Mouse (Mus musculus) macrophage (primary cell): Measurements from ENCODE around the gene Vamp2. TPM values are rescaled to one million over a fixed set of nuclear protein-coding genes. Genes with fewer than 3 reads are reported as not detected.

Experiments used
- H3K27ac ChIP-seq: fragments of 350-480 bp; formaldehyde crosslinking; 2 replicates; pipeline ENCODE4 v1.9.0; 2021
- H3K36me3 ChIP-seq: fragments of 350-480 bp; formaldehyde crosslinking; 2 replicates; pipeline ENCODE4 v1.9.0; 2021; ENCODE audit errors: inconsistent target
- H3K4me3 ChIP-seq: fragments of 350-480 bp; formaldehyde crosslinking; 2 replicates; pipeline ENCODE4 v1.9.0; 2021; ENCODE audit errors: inconsistent target
- H3K79me2 ChIP-seq: fragments of 350-480 bp; formaldehyde crosslinking; 2 replicates; pipeline ENCODE4 v1.9.0; 2021; ENCODE audit errors: inconsistent target
- WGBS: methylation state at CpG from one replicate; pipeline ENCODE4 v1.1.7; 2026; ENCODE audit warnings: inconsistent platforms; ENCODE audit not compliant: missing documents; 5-methylcytosine and 5-hydroxymethylcytosine counted together
- polyA plus RNA-seq: library from polyadenylated mRNA; stranded (reverse); fragments of 250-400 nt; gene quantifications from 3 replicates; pipeline ENCODE4 v1.2.4, GENCODE M21; 2018; ENCODE audit warnings: inconsistent platforms

Gene Vamp2
- polyA plus RNA-seq, 1 experiment from 2014 or later: 47.7 TPM

DNA sequence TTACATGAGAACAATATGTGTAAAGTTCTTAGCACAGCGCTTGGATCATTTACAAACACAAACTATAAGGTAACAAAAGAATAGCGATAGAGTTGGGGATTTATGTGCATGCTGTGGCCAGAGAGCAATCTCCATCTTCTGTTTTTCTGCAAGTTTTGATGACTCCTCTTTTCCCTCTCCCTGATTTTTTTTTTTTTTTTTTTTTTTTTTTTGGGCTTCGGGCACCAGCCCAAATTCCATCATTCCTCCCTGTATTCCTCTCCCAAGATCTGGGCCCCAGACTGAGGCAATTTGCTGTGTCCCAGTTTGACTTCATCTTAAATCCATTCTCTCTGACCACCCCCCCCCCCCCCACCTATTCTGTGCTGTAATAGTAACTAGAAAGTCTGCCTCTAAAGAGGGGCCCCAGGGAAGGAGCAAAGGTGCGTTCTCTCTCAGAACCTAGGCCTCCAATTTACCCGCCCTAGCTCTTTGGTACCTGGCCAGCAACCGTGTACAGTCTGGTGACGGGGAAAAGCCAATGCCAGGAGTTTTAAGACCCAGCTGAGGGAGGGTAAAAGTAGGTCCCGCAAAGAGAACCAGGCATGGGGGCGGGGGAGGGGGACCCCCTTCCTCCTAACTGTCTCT, 8.2 kb downstream of the Vamp2 start:
- Histone ChIP-seq H3K27ac (0 out of 2 replicates have a peak overlapping the region, but pooled peaks have one; percentile 19), H3K79me2 (peaks cover 14% of the 10 kb centered on the region), H3K4me3 (peak overlapping the region; percentile 46), H3K36me3 (peaks cover 5% of the 10 kb centered on the region; the same call in 1 of the 2 replicates)
- 9% methylated on average over 9 of the region's 9 CpGs for WGBS

DNA sequence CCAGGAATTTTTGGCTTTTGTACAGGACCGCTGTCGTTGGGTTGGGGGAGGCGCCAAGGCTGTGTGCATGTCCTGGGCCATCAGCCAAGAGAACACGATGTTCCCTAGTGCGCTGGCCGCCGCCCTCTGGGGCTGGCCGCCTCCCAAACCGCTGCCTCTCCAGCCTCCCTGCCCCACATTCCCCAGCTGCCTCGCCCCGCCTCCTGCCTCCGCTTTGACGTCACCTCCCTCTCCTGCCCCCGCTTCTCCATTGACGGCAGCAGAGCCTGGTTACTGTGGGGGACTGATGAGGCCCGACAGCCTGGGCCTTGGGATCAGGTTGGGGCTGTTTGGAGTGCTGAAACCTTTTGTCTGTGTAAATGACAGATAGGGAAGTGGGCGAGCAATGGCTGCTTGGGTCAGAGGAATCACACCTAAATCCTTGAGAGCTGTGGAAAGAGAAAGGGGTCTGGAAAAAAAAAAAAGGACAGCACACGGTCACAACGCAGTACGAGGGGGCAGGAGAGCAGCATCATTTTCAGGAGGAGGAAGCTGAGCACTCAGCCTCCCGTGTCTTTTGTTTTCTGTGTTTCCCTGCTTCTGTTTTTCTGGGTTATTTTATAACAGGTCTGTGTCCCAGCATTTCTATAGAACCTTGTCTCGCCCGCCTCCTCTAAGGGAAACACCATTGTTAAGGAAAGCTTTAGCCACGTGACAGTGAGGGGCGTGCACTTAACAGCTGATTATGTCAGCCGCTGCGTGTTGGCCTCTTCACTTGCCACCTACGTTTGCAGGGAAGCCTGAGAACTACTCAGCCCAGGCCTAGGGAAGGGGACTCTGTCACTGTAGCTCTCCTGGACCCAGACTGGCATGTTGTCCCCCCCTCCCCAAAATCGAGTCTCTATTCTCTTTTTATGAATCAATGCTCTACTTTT, 9.0 kb downstream of the Vamp2 start:
- peak overlapping the region; percentile 61 for H3K27ac ChIP-seq
- no peak overlapping the region for H3K4me3 ChIP-seq
- H3K36me3 ChIP-seq: peaks cover 12% of the 10 kb centered on the region; the same call in 1 of the 2 replicates
- WGBS: 6% methylated on average over 29 of the region's 29 CpGs
- H3K79me2 ChIP-seq: peaks cover 14% of the 10 kb centered on the region

DNA sequence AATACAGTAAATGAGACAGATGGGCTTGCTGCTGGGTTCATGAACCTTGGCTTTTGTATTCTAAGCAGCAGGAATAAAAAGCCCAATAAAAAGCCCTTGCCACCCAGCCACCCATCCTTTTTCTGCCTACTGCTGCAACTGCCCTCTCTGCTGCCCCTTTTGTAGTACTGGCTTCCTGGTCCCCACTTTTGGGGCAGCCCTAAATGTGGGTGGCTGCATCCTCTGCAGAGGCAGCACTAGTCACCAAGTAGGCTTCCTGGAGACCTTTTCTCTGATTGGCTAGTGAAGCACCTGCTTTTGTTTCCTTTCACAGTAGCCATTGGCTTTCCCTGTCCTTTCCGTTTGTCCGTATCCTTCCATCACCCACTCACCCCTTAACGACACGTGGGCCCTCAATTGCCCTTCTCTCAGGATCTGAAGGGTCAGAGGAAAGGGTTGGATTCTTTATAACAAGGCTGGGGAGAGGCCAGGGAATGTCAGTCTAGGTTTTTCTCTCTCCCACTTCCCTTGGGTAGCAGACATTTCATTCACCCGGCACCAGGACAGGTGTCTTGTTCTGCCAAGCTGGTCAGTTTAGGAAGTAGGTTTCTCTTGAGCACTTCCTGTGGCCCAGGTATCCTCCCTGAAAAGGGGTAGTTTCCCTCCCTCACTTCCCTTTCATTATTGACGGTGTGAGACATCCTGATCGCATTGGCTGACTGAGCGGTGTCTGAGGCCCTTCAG, 9.9 kb downstream of the Vamp2 start:
- H3K36me3 ChIP-seq: peaks cover 21% of the 10 kb centered on the region
- peak overlapping the region; percentile 61 for H3K27ac ChIP-seq
- H3K79me2 ChIP-seq: peaks cover 14% of the 10 kb centered on the region
- WGBS: 18% methylated on average over 8 of the region's 8 CpGs
- no peak overlapping the region for H3K4me3 ChIP-seq

DNA sequence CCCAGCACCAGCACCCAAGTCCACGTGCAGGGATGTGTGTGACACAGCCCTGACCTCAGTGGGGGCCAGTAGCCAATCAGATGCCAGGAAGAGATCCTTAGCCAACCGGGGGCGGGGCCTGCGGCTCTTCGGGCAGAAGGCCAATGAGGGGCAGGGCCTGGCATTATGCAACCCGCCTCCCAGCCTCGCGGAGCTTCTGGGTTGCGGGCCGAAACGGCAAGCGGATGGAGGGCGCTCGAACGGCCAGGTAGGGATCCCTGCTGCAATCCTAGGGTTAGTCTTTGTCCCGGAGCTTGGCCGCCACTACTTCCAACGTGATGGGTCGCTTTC, 10.4 kb downstream of the Vamp2 start:
- Histone ChIP-seq H3K36me3 (peaks cover 27% of the 10 kb centered on the region), H3K79me2 (peaks cover 14% of the 10 kb centered on the region), H3K4me3 (peak overlapping the region; percentile 54), H3K27ac (peak overlapping the region; percentile 92)
- 0% methylated on average over 19 of the region's 19 CpGs for WGBS

DNA sequence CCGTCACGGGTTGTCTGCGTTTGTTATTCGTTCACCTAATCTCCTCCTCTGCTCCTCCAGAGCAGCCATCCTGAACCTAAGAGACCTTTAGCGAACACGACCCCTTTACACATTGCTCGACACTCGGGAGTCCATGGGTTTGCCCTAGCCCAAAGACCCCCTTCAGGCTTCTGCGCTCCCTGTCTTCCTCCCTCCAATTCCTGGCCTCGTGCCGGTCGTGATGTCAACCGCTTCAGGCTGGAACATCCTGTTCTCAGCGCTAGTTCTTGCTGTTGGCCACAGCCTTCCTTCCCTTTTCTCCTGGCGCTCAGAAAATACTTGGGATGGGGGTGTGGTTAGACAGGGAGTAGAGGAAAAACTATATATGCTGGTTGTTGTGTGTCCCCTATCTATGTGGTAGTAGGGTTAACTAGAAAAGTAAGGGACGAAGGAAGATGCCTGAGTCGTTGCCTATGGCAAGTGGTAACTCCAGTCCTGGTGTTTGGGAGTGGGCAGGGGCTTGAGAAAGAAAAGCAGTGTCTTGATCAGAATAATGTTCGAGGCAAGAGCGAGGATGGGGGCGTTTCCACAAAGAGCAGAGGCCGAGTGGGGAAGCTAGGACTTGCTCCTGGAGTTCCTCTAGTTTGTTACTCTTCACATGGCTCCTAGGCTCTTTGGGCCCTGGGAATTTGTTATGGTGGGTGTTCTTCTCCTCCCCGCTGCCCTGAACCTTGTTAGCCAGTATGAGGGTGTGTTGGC, 11.1 kb downstream of the Vamp2 start:
- Histone ChIP-seq H3K27ac (peak overlapping the region; percentile 92), H3K79me2 (peaks cover 14% of the 10 kb centered on the region), H3K36me3 (peaks cover 33% of the 10 kb centered on the region), H3K4me3 (peak overlapping the region; percentile 54)
- WGBS: 2% methylated on average over 22 of the region's 22 CpGs

DNA sequence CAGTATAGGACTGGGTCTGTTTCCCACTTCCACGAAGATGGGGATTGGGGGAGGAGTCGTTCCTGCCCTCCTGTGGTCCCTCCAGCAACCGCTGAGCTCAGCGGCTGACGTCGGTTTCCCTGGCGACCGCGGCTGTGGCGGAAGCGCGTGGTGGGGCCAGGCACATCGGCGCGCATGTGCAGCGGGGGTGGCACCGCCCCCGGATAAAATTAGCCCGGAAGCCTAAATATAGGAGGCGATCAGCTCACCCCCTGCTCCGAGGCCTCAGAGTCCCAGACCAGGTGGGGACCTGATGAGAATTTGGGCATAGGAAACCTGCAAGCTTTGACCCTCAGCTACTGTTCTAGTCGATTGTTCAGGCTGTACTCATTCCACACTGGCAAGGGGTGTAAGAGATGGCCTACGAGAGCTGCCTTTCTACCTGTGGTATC, 11.6 kb downstream of the Vamp2 start:
- WGBS: 2% methylated on average over 23 of the region's 23 CpGs
- H3K27ac ChIP-seq: peak overlapping the region; percentile 92
- H3K36me3 ChIP-seq: peaks cover 39% of the 10 kb centered on the region
- peaks cover 14% of the 10 kb centered on the region for H3K79me2 ChIP-seq
- H3K4me3 ChIP-seq: peak overlapping the region; percentile 54

DNA sequence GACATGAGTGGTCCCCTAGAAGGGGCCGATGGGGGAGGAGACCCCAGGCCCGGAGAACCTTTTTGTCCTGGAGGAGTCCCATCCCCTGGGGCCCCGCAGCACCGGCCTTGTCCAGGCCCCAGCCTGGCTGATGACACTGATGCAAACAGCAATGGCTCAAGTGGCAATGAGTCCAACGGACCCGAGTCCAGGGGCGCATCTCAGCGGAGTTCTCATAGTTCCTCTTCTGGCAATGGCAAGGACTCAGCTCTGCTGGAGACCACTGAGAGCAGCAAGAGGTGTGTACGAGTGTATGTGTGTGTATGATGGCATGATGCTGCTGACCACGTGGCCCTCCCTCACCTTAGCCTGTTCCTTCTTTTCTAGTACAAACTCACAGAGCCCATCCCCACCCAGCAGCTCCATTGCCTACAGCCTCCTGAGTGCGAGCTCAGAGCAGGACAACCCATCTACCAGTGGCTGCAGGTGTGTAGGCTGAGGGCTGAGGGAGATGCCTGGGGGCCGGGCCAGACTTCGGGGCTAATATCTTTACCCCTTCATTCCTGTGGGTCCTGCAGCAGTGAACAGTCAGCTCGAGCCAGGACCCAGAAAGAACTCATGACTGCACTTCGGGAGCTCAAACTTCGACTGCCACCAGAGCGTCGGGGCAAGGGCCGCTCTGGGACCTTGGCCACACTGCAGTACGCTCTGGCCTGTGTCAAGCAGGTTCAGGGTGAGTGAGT, 12.5 kb downstream of the Vamp2 start:
- H3K27ac ChIP-seq: peak overlapping the region; percentile 79
- WGBS: 71% methylated on average over 18 of the region's 20 CpGs
- peak overlapping the region; percentile 33 for H3K4me3 ChIP-seq
- peaks cover 14% of the 10 kb centered on the region for H3K79me2 ChIP-seq
- H3K36me3 ChIP-seq: peaks cover 47% of the 10 kb centered on the region

DNA sequence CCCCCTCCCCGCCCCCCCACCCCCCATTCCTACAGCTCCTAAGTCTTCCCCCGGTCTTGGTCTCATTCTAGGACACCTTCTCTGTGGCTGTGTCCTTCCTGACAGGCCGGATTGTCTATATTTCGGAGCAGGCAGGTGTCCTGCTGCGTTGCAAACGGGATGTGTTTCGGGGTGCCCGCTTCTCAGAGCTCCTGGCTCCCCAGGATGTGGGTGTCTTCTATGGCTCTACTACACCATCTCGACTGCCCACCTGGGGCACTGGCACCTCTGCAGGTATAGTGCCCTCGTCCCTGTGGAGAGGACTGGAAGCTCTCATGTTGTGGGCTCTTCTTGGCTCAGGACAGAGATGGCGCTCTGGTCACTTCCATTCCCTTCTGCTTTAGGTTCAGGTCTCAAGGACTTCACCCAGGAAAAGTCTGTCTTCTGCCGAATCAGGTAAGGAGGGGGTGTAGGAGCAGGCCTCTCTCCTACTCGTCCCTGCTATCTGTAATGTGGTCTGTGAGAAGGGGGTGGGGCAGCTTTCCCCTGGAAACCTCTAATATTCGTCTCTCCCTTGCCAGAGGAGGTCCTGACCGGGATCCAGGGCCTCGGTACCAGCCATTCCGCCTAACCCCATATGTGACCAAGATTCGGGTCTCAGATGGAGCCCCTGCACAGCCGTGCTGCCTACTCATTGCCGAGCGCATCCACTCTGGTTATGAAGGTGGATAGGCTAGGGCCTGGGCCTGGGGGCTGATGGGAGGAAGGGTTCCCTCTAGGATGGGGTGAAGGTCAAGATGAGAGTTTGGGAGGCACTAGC, 13.5 kb downstream of the Vamp2 start:
- WGBS: 93% methylated on average over 17 of the region's 21 CpGs
- Histone ChIP-seq H3K27ac (no peak overlapping the region), H3K36me3 (peaks cover 56% of the 10 kb centered on the region), H3K4me3 (no peak overlapping the region), H3K79me2 (peaks cover 14% of the 10 kb centered on the region)

DNA sequence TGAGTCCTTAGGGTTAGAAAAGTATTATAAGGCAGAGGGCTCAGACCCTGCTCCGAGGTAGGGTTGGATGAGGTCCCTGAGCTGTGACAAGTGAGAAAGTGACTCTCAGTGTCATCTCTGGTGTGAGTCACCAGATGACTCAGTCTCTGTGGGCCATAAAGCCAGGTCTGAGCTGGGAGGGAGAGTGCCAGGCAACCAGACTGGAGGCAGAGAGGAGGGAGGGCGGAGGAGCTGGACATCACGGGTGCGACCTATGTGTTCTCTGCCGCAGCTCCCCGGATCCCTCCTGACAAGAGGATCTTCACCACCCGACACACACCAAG, 14.1 kb downstream of the Vamp2 start:
- H3K79me2 ChIP-seq: peaks cover 14% of the 10 kb centered on the region
- H3K27ac ChIP-seq: no peak overlapping the region
- no peak overlapping the region for H3K4me3 ChIP-seq
- WGBS: 80% methylated on average over 7 of the region's 7 CpGs
- H3K36me3 ChIP-seq: peaks cover 62% of the 10 kb centered on the region

DNA sequence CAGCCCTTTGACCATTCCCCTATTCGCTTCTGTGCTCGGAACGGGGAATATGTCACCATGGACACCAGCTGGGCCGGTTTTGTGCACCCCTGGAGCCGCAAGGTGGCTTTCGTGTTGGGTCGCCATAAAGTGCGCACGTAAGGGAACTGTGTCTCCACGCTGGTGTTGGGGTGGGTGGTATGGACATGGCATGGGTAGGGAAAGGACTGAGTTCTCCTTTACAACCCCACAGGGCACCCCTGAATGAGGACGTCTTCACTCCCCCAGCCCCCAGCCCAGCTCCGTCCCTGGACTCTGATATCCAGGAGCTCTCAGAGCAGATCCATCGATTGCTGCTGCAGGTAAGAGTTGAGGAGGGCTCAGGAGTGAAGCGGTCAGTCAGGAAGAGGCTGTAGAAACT, 14.8 kb downstream of the Vamp2 start:
- Histone ChIP-seq H3K79me2 (peaks cover 14% of the 10 kb centered on the region), H3K4me3 (no peak overlapping the region), H3K27ac (no peak overlapping the region), H3K36me3 (peaks cover 69% of the 10 kb centered on the region)
- 96% methylated on average over 14 of the region's 14 CpGs for WGBS

DNA sequence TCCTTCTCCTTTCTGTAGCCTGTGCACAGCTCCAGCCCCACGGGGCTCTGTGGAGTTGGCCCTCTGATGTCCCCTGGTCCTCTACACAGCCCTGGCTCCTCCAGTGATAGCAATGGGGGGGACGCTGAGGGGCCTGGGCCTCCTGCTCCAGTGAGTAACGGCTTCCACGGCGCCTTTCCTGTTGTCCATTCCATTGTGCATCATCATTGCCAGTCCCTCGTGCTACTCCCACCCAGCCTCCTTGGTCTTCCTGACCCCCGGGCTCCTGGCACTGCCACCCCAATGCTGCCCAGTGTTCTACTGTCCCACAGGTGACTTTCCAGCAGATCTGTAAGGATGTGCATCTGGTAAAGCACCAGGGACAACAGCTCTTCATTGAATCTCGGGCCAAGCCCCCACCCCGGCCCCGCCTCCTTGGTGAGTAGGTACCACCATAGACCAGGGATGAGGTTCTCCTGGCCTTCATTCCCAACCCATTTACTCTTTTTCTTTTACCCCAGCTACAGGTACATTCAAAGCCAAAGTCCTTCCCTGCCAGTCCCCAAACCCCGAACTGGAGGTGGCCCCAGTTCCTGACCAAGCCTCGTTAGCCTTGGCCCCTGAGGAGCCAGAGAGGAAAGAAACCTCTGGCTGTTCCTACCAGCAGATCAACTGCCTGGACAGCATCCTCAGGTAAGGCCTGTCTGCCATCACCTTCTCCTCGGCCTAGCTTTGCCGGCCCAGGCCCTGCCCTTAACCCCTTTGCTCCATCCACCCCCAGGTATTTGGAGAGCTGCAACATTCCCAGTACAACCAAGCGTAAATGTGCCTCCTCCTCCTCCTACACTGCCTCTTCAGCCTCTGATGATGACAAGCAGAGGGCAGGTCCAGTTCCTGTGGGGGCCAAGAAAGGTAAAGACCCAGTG, 15.5 kb downstream of the Vamp2 start:
- Histone ChIP-seq H3K79me2 (peaks cover 14% of the 10 kb centered on the region), H3K27ac (no peak overlapping the region), H3K4me3 (no peak overlapping the region), H3K36me3 (peaks cover 76% of the 10 kb centered on the region)
- WGBS: 93% methylated on average over 15 of the region's 15 CpGs

DNA sequence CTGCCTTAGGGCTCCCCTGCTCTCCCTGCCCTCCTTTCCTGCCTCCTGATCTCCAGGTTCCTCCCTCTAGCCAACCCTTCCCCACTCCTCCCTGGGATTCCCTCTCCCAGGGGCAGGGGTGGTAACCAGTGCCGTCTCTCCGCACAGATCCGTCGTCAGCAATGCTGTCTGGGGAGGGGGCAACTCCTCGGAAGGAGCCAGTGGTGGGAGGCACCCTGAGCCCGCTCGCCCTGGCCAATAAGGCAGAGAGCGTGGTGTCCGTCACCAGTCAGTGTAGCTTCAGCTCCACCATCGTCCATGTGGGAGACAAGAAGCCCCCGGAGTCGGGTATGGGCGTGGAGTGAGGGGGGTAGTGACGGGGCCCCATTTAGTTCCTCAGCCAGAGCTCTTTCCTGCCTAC, 16.2 kb downstream of the Vamp2 start:
- peaks cover 14% of the 10 kb centered on the region for H3K79me2 ChIP-seq
- WGBS: 98% methylated on average over 14 of the region's 14 CpGs
- H3K27ac ChIP-seq: no peak overlapping the region
- H3K4me3 ChIP-seq: no peak overlapping the region
- H3K36me3 ChIP-seq: peaks cover 83% of the 10 kb centered on the region
